Mouse (Mus musculus): Measurements from ENCODE around the gene Aire. TPM values are rescaled to one million over a fixed set of nuclear protein-coding genes. Genes with fewer than 3 reads are reported as not detected.

The Aire gene
- polyA plus RNA-seq, 1 experiment from 2014 or later, result 1.5 TPM

DNA sequence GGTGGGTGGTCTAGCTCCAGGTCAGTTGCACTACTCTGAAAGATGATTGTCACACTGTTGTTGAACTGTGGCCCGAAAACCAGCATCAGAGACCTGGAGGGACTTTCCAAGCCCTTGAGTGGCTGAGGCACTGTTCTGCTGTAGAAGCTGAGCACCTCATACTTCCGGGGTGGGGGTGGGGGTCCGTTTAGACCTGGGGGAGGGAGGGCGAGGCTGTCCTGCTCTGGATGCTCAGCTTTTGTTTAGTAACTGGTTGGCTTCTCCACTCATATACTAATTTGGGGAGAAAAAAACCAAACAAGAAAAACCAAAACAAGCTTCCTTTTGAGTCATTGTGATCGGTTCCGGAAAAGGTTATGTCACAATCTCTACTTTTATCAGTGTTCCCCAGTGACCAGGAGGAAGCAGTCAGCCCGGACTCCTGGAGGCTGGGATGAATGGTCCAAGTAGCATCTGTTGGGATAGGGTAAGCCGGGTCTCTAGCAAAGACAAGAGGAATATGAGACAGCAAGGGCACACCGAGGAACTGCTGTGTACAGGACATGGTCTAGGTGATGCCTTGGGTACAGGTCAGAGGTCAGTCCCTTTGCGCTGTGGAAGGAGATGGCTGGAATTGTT, 43.1 kb upstream of the Aire start:
- 70% methylated on average over 10 of the region's 10 CpGs for WGBS
- no peak overlapping the region for H3K4me2 ChIP-seq
- no peak for DNase-seq
- no peak overlapping the region for H3K4me3 ChIP-seq (ENCODE audit: low read depth, low read length)
- H3K4me1 ChIP-seq (ENCODE audit: insufficient read depth), result no peaks in the 10 kb centered on the region
- no peaks in the 10 kb centered on the region for H3K27me3 ChIP-seq (ENCODE audit: insufficient read depth, low read length)
- no peaks in the 10 kb centered on the region for H3K36me3 ChIP-seq (ENCODE audit: insufficient read depth)
- no peak for ATAC-seq (ENCODE audit: insufficient read depth)
- TF ChIP-seq CTCF (IDR thresholded peaks at IDR 0.05; ENCODE audit: low read depth), result no peak
- H3K9ac ChIP-seq, result no peak overlapping the region
- no peak overlapping the region for H3K27ac ChIP-seq (ENCODE audit: low read depth)
- H3K9me3 ChIP-seq (ENCODE audit: low read depth, low read length), result no peaks in the 10 kb centered on the region

GRCm38 (mm10) chr10:78085711-78086110, 42.3 kb upstream of the Aire start:
- WGBS, result 92% methylated on average over 6 of the region's 6 CpGs
- ATAC-seq (ENCODE audit: insufficient read depth), result no peak

DNA sequence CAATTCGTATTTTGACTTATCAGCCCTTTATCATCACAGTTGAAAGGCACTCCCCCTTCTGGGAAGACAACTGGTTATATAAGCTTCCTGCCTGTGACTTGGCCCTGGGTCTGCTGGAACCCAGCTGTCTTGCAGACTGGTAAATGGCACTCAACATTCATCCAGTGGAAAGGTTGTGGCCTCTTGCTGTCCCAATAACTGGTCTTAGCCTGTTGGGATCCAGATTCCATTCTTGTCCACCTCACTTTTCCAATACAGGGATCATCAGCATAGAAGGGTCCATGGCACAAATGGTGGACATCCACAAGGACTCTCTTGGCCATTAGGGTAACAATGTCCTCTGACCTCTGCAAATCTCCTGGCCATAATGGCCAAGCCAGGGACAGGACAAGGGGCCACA, 40.7 kb upstream of the Aire start:
- WGBS, result 20% methylated on average over 1 of the region's 1 CpGs
- ATAC-seq (ENCODE audit: insufficient read depth) (no peak), DNase-seq (no peak)
- H3K27me3 ChIP-seq (ENCODE audit: insufficient read depth, low read length), result no peaks in the 10 kb centered on the region
- H3K36me3 ChIP-seq (ENCODE audit: insufficient read depth), result no peaks in the 10 kb centered on the region
- H3K4me1 ChIP-seq (ENCODE audit: insufficient read depth), result no peaks in the 10 kb centered on the region
- no peak for TF ChIP-seq CTCF (IDR thresholded peaks at IDR 0.05; ENCODE audit: low read depth)
- H3K27ac ChIP-seq (ENCODE audit: low read depth), result no peak overlapping the region
- H3K4me2 ChIP-seq, result no peak overlapping the region
- no peak overlapping the region for H3K4me3 ChIP-seq (ENCODE audit: low read depth, low read length)
- no peak overlapping the region for H3K9ac ChIP-seq
- no peaks in the 10 kb centered on the region for H3K9me3 ChIP-seq (ENCODE audit: low read depth, low read length)

More at GRCm38 (mm10) chr10:78085711-78086110, 42.3 kb upstream of the Aire start:
- Histone ChIP-seq H3K4me1 (ENCODE audit: insufficient read depth) (no peaks in the 10 kb centered on the region), H3K9ac (no peak overlapping the region), H3K4me3 (ENCODE audit: low read depth, low read length) (no peak overlapping the region), H3K36me3 (ENCODE audit: insufficient read depth) (no peaks in the 10 kb centered on the region), H3K27ac (ENCODE audit: low read depth) (no peak overlapping the region), H3K27me3 (ENCODE audit: insufficient read depth, low read length) (no peaks in the 10 kb centered on the region), H3K4me2 (no peak overlapping the region), H3K9me3 (ENCODE audit: low read depth, low read length) (no peaks in the 10 kb centered on the region)
- no peak for TF ChIP-seq CTCF (IDR thresholded peaks at IDR 0.05; ENCODE audit: low read depth)
- no peak for DNase-seq

- Histone ChIP-seq H3K36me3 (ENCODE audit: insufficient read depth) (no peaks in the 10 kb centered on the region), H3K4me2 (no peak overlapping the region), H3K9ac (no peak overlapping the region), H3K9me3 (ENCODE audit: low read depth, low read length) (no peaks in the 10 kb centered on the region), H3K4me1 (ENCODE audit: insufficient read depth) (no peaks in the 10 kb centered on the region), H3K27me3 (ENCODE audit: insufficient read depth, low read length) (no peaks in the 10 kb centered on the region), H3K27ac (ENCODE audit: low read depth) (no peak overlapping the region), H3K4me3 (ENCODE audit: low read depth, low read length) (no peak overlapping the region)
- no peak for DNase-seq
- no peak for TF ChIP-seq CTCF (IDR thresholded peaks at IDR 0.05; ENCODE audit: low read depth)
- ATAC-seq (ENCODE audit: insufficient read depth), result no peak
- 85% methylated on average over 4 of the region's 4 CpGs for WGBS
These were observed 36.7 kb upstream of the Aire start for GRCm38 (mm10) chr10:78079955-78080591.

DNA sequence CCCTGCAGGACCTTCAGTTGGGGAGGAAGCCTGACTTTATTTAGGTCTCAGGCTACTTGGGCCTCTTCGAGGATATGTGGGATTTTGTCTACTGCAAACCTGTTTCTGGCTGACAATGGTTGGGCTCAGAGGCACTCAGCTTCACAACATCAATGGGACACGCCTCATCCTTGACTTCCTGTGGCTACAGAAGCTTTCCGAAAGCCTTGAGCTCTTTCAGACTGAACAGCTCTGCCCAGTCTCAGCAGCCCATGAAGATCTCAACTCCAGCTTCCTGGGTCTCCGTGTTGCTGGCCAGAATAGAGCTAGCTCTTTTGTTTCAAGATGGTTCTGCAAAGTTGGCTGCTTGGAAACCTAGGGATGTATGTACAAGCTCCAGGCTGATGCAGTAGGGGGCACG, 34.9 kb upstream of the Aire start:
- WGBS, result 71% methylated on average over 5 of the region's 5 CpGs
- H3K9me3 ChIP-seq (ENCODE audit: low read depth, low read length), result no peaks in the 10 kb centered on the region
- H3K36me3 ChIP-seq (ENCODE audit: insufficient read depth), result no peaks in the 10 kb centered on the region
- no peaks in the 10 kb centered on the region for H3K27me3 ChIP-seq (ENCODE audit: insufficient read depth, low read length)
- TF ChIP-seq CTCF (IDR thresholded peaks at IDR 0.05; ENCODE audit: low read depth), result no peak
- H3K9ac ChIP-seq, result no peak overlapping the region
- H3K27ac ChIP-seq (ENCODE audit: low read depth), result no peak overlapping the region
- H3K4me3 ChIP-seq (ENCODE audit: low read depth, low read length), result no peak overlapping the region
- no peak overlapping the region for H3K4me2 ChIP-seq
- H3K4me1 ChIP-seq (ENCODE audit: insufficient read depth), result no peaks in the 10 kb centered on the region
- ATAC-seq (ENCODE audit: insufficient read depth) (no peak), DNase-seq (no peak)

- no peaks in the 10 kb centered on the region for H3K9me3 ChIP-seq (ENCODE audit: low read depth, low read length)
- H3K9ac ChIP-seq, result no peak overlapping the region
- no peak for ATAC-seq (ENCODE audit: insufficient read depth)
- DNase-seq, result no peak
- no peaks in the 10 kb centered on the region for H3K27me3 ChIP-seq (ENCODE audit: insufficient read depth, low read length)
- WGBS, result 71% methylated on average over 9 of the region's 9 CpGs
- H3K4me1 ChIP-seq (ENCODE audit: insufficient read depth), result no peaks in the 10 kb centered on the region
- H3K4me2 ChIP-seq, result no peak overlapping the region
- no peaks in the 10 kb centered on the region for H3K36me3 ChIP-seq (ENCODE audit: insufficient read depth)
- no peak for TF ChIP-seq CTCF (IDR thresholded peaks at IDR 0.05; ENCODE audit: low read depth)
- H3K27ac ChIP-seq (ENCODE audit: low read depth), result no peak overlapping the region
- H3K4me3 ChIP-seq (ENCODE audit: low read depth, low read length), result no peak overlapping the region
These were observed 34.5 kb upstream of the Aire start for GRCm38 (mm10) chr10:78077862-78078261.

- H3K9ac ChIP-seq, result no peak overlapping the region
These were observed 31.6 kb upstream of the Aire start for GRCm38 (mm10) chr10:78074977-78075376.

More at GRCm38 (mm10) chr10:78074977-78075376, 31.6 kb upstream of the Aire start:
- no peak overlapping the region for H3K27ac ChIP-seq (ENCODE audit: low read depth)
- DNase-seq, result no peak
- no peak for TF ChIP-seq CTCF (IDR thresholded peaks at IDR 0.05; ENCODE audit: low read depth)
- H3K4me3 ChIP-seq (ENCODE audit: low read depth, low read length), result no peak overlapping the region
- H3K36me3 ChIP-seq (ENCODE audit: insufficient read depth), result no peaks in the 10 kb centered on the region
- no peak for ATAC-seq (ENCODE audit: insufficient read depth)
- no peak overlapping the region for H3K4me2 ChIP-seq
- 81% methylated on average over 11 of the region's 11 CpGs for WGBS
- no peaks in the 10 kb centered on the region for H3K9me3 ChIP-seq (ENCODE audit: low read depth, low read length)
- 0 out of 2 replicates have a peak, but pooled peaks cover 2% of the 10 kb centered on the region for H3K27me3 ChIP-seq (ENCODE audit: insufficient read depth, low read length)
- H3K4me1 ChIP-seq (ENCODE audit: insufficient read depth), result no peaks in the 10 kb centered on the region
